Mouse (Mus musculus): ENCODE measurements around the gene Eif4h. TPM values are rescaled to one million over a fixed set of nuclear protein-coding genes. Genes with fewer than 3 reads are reported as not detected.

Eif4h gene
- 100 to 1,000 TPM; 261 to 284 TPM for polyA plus RNA-seq (2017; shearing (Covaris generic))

DNA sequence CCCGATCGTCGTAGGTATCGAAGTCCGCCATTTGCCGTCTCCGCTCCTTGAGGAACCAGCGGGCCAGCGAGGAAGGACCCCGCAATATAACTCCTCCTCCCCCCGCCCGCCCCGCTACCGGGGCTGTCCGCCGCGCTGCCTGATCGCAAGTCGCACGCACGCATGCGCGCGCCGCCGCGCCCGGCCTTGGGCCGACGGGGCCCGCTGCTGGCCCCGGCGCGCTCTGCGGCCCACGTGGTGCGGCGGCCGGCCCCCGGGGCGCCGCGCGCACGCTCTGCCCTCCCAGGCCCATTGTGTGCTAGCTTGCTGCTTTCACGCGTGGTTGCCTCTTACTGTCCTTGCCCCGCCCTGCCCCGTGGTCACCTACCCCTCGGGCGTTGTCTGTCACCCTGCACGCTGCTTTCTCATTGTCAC, at the start of gene Eif4h:
Gene Eif4h, minus strand, starts transcription at position 222 of the 414 bp plus-strand sequence.

DNA sequence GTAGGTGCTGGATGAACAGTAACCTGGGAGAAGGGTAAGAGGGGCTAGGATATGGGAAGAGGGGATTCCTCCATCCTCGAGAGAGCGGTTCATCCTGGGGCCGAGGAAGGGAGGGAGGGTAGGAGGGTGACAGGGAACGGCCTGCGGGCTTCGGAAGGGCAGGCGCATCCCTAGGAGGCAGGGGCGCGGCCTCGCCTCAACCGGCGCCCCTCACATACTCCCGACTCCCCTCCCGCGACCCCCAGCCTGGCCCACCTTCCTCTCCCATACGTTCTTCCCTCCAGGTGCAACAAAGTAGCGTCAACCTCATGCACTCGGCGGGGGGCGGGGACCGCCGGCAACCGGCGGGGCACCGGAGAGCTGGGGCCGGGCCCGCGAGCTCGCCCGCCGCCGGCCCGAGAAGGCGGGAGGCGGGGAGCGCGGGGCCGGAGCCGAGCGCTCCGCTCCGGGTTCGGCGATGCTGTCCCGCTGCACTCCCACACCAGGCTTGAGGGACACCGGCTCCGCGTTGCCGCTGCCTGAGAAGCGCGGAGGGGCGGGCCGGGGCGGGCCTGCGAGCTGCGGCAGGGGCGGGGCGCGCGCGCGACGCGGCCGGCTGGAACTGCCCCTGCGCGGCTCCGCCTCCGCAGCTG, 48.9 kb upstream of the Eif4h start, which contains the start of gene Limk1:
Gene Limk1, minus strand, starts transcription at position 513 of the 632 bp plus-strand sequence.

DNA sequence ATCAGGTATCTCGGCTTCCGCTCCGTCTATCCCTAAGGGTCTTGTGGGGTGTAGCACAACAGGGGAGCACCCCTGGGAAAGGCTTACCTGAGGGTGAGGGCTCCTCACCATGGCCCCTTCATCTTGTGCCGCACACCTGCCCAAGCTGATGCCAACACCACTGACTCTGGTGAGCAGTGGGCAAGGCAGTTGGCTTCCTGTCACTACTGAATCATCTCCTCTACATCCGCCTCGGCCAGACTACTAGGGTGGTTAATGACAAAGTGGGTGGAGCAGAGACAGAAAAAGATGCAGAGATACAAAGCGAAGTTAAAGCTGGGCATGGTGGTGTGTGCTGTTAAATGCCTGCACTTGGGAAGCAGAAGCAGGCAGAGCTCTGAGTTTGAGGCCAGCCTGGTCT, 24.5 kb downstream of the Eif4h start, which contains the start of gene Lat2:
Gene Lat2, minus strand, starts transcription at position 224 of the 400 bp plus-strand sequence.

DNA sequence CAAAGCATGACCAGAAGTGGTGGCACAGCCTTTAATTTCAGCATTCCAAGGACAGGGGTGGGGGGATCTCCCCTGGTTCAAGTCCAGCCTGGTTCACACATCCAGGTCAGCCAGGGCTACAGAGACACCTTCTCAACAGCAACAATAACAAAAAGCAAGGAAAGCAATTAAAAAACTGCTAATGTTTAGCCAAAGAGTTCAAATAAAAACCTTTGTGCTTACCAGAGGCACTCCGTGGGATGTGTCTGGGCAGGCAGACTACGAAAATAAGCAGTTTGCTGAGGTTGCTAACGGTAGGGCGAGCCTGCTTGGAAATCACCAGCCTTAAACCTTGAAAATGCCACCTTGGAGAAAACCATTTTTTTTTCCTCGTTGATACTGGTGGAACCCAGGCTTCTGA, 58.1 kb downstream of the Eif4h start, which contains the start of gene Rfc2:
Gene Rfc2, plus strand, starts transcription at position 221 of the 400 bp plus-strand sequence.

Other genes starting within 250 kb of the Eif4h start
- gene Gtf2ird1, start 182.8 kb downstream of the Eif4h start, polyA plus RNA-seq (2017; shearing (Covaris generic)) = 10 to 100 TPM; 11.0 to 21.5 TPM
- 1 to 10 TPM in 1 of 2 experiments, under 1 TPM in 1; 0.32 to 1.2 TPM for gene Clip2, start 87.1 kb downstream of the Eif4h start, polyA plus RNA-seq (2017; shearing (Covaris generic))
- under 1 TPM in 1 of 2 experiments, not detected in 1; 0.14 TPM for gene Syna, start 79.3 kb downstream of the Eif4h start, polyA plus RNA-seq (2017; shearing (Covaris generic))
- gene Rfc2, start 58.1 kb downstream of the Eif4h start, polyA plus RNA-seq (2017; shearing (Covaris generic)) = 100 to 1,000 TPM; 172 to 181 TPM
- gene Lat2, start 24.5 kb downstream of the Eif4h start, polyA plus RNA-seq (2017; shearing (Covaris generic)) = 1 to 10 TPM; 3.4 to 7.5 TPM
- gene Limk1, start 49.1 kb upstream of the Eif4h start, polyA plus RNA-seq (2017; shearing (Covaris generic)) = 10 to 100 TPM; 17.6 to 25.3 TPM
- under 1 TPM; 0.17 to 0.26 TPM for gene Eln, start 107.8 kb upstream of the Eif4h start, polyA plus RNA-seq (2017; shearing (Covaris generic))

Measured in activated CD4-positive, CD25-positive, alpha-beta regulatory T cell (primary cell).